23 mouse cellular contexts compared by ENCODE assay signal in genomic region chr9:50002695-50003094, GRCm38 (mm10).
A peak's percentile ranks its signal among the peaks of the same experiment; 100 is the strongest.
DNase-seq lines count a peak whose midpoint lies in the region; ATAC-seq lines count a peak whose summit lies in the region.
"Had no signal": no experiment of that assay in that cellular context is flagged by ENCODE, and none has a peak within 500 bp of the region (broad histone marks: within the 10 kb centered on the region; RNA-seq: fewer than 3 reads in every experiment).

No protein-coding gene starts in this region.

- H3K4me3 ChIP-seq in kidney, embryonic 14.5 days (ENCODE audit: low read length) = no peak overlapping the region
- no peak overlapping the region for H3K4me3 ChIP-seq in midbrain, embryonic 11.5 days (ENCODE audit: low read depth, low read length)
- no peak overlapping the region for H3K4me3 ChIP-seq in midbrain, embryonic 13.5 days (replicated peaks)

- no peak overlapping the region for H3K4me2 ChIP-seq in kidney, embryonic 14.5 days (replicated peaks; ENCODE audit: low read depth, low read length)
- H3K4me2 ChIP-seq in midbrain, embryonic 11.5 days = no peak overlapping the region
- H3K4me2 ChIP-seq in midbrain, embryonic 13.5 days (replicated peaks) = no peak overlapping the region

- H3K27ac ChIP-seq in kidney, embryonic 14.5 days (ENCODE audit: low read depth, low read length) = no peak overlapping the region
- H3K27ac ChIP-seq in midbrain, embryonic 11.5 days (ENCODE audit: low read depth, low read length) = no peak overlapping the region
- no peak overlapping the region for H3K27ac ChIP-seq in midbrain, embryonic 13.5 days

- H3K4me1 ChIP-seq in kidney, embryonic 14.5 days (ENCODE audit: control insufficient read depth, insufficient read depth, low read length) = peaks cover 33% of the 10 kb centered on the region
- peaks cover 5% of the 10 kb centered on the region; the same call in 1 of the 2 replicates for H3K4me1 ChIP-seq in midbrain, embryonic 11.5 days (ENCODE audit: control insufficient read depth, insufficient read depth, low read length)
- peaks cover 15% of the 10 kb centered on the region for H3K4me1 ChIP-seq in midbrain, embryonic 13.5 days (replicated peaks)

- DNase-seq in heart, adult 11 months = peak; percentile 76
- no peak for DNase-seq in heart, postnatal 10 days
- DNase-seq in kidney, postnatal 10 days = peak; percentile 13
- DNase-seq in midbrain, embryonic 11.5 days (ENCODE audit: low spot score, missing footprints) = peak; percentile 26
- DNase-seq in Muller cell, postnatal 12 days (ENCODE audit: inconsistent ontology term) = peak; percentile 51
- no peak for DNase-seq in thymus, postnatal 10 days (ENCODE audit: low spot score in 2 of 2)
- DNase-seq: adrenal gland, adult 2 months; adrenal gland, adult 8-10 months; adrenal gland, postnatal 10 days; adrenal gland, postnatal 14 days; adrenal gland, postnatal 25 days; adrenal gland, postnatal 36 days; B cell, adult 2 months; cerebellum, adult 11 months; cerebellum, adult 11-12 months; cerebellum, adult 18-20 months had no signal

- no peaks in the 10 kb centered on the region for H3K27me3 ChIP-seq in kidney, embryonic 14.5 days (ENCODE audit: control insufficient read depth, insufficient read depth, low read length)
- H3K27me3 ChIP-seq in midbrain, embryonic 11.5 days (ENCODE audit: control insufficient read depth, insufficient read depth, low read length) = no peaks in the 10 kb centered on the region
- H3K27me3 ChIP-seq in midbrain, embryonic 13.5 days = no peaks in the 10 kb centered on the region
- H3K27me3 ChIP-seq: CH12.LX, Patski had no signal

- no peak for ATAC-seq in kidney, embryonic 14.5 days (ENCODE audit: low FRiP score, low TSS enrichment)
- no peak for ATAC-seq in midbrain, embryonic 11.5 days (ENCODE audit: low FRiP score)
- ATAC-seq in midbrain, embryonic 13.5 days = no peak
- ATAC-seq: activated CD4-positive, CD25-positive, alpha-beta regulatory T cell, adult 4 months; CD4-positive, CD25-positive, alpha-beta regulatory T cell, adult 4 months; Patski had no signal

- no peaks in the 10 kb centered on the region for H3K36me3 ChIP-seq in kidney, embryonic 14.5 days (ENCODE audit: control insufficient read depth, insufficient read depth, low read length)
- H3K36me3 ChIP-seq in midbrain, embryonic 11.5 days (ENCODE audit: control insufficient read depth, insufficient read depth, low read length) = no peaks in the 10 kb centered on the region
- no peaks in the 10 kb centered on the region for H3K36me3 ChIP-seq in midbrain, embryonic 13.5 days
- H3K36me3 ChIP-seq: G1E had no signal

- intact Hi-C loops in heart, postnatal 10 days (cut with DNase I) = no loop called here

- no peaks in the 10 kb centered on the region for H3K9me3 ChIP-seq in kidney, embryonic 14.5 days (ENCODE audit: control insufficient read depth, low read length)
- H3K9me3 ChIP-seq in midbrain, embryonic 11.5 days (ENCODE audit: control insufficient read depth, low read length) = no peaks in the 10 kb centered on the region
- H3K9me3 ChIP-seq in midbrain, embryonic 13.5 days = no peaks in the 10 kb centered on the region

- 79% methylated on average over 6 of the region's 6 CpGs for WGBS in kidney, embryonic 14.5 days
- WGBS in midbrain, embryonic 11.5 days = 80% methylated on average over 6 of the region's 6 CpGs
- 79% methylated on average over 6 of the region's 6 CpGs for WGBS in midbrain, embryonic 13.5 days

- no peak overlapping the region for H3K9ac ChIP-seq in kidney, embryonic 14.5 days (ENCODE audit: low read depth, low read length)
- no peak overlapping the region for H3K9ac ChIP-seq in midbrain, embryonic 11.5 days (ENCODE audit: low read length)
- H3K9ac ChIP-seq in midbrain, embryonic 13.5 days (replicated peaks) = no peak overlapping the region

Comparison
In these comparisons a context has a peak if more than half of its experiments do, and no peak if none do; other contexts are left out.
1. DNase-seq: peak in heart, adult 11 months (single experiment), kidney, postnatal 10 days (single experiment), midbrain, embryonic 11.5 days (single experiment) and Muller cell, postnatal 12 days (single experiment); none in heart, postnatal 10 days (0 of 2) and thymus, postnatal 10 days (0 of 2).